Mouse (Mus musculus) lung, postnatal 0 days (tissue): ENCODE measurements around the gene Anxa11.

Experiments
- CTCF ChIP-seq: IDR thresholded peaks from 2 replicates; pipeline ENCODE4 v1.5.1; 2016; ENCODE audit warnings: antibody characterized with exemption, mild to moderate bottlenecking
- EP300 ChIP-seq: IDR thresholded peaks from 2 replicates; pipeline ENCODE4 v1.6.1; 2016; ENCODE audit warnings: antibody characterized with exemption, mild to moderate bottlenecking, control low read depth

DNA sequence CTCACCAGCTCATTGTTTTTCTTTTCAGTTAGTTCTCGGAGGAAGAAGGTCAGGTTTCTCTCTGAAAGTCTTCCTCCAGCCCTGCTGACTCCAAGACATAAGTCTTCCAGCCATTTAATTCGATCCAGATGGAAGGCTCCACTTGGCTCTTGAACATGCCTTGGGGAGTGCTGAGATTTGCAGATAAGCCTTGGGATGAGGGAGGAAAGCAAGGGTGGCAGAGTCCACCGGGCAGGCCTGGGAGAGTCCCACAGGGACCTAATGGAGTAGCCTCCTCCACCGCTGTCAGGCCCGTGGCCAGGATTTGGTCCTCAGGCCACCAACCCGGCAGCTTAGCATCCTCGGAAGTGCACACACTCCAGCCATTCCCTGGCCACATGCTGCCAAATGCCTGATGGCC is 45.3 kb upstream of the Anxa11 start:
- TF ChIP-seq EP300 (no peak), CTCF (no peak)
